Mouse (Mus musculus) small intestine, adult 2 months (tissue): Measurements from ENCODE around the gene Eno3. TPM values are rescaled to one million over a fixed set of nuclear protein-coding genes. Genes with fewer than 3 reads are reported as not detected.

Experiments
- H3K27ac ChIP-seq: fragments of 200-500 bp; 2 replicates; pipeline ENCODE4 v1.5.1; 2012; ENCODE audit warnings: low read depth, low read length, control low read depth, inconsistent platforms; ENCODE audit not compliant: insufficient read depth
- H3K27me3 ChIP-seq: fragments of 200-500 bp; 2 replicates; pipeline ENCODE4 v1.6.1; 2012; ENCODE audit warnings: mild to moderate bottlenecking, moderate library complexity, low read length, inconsistent platforms; ENCODE audit not compliant: control insufficient read depth, insufficient read depth
- H3K36me3 ChIP-seq: fragments of 200-500 bp; 2 replicates; pipeline ENCODE4 v1.6.1; 2012; ENCODE audit warnings: mild to moderate bottlenecking, low read length, control low read depth, inconsistent platforms; ENCODE audit not compliant: control insufficient read depth, insufficient read depth
- H3K4me1 ChIP-seq: fragments of 200-500 bp; 2 replicates; pipeline ENCODE4 v1.6.1; 2012; ENCODE audit warnings: low read length, inconsistent platforms, mixed read lengths; ENCODE audit not compliant: control insufficient read depth, insufficient read depth, insufficient read length
- H3K4me3 ChIP-seq: fragments of 200-500 bp; 2 replicates; pipeline ENCODE4 v1.5.1; 2012; ENCODE audit warnings: low read depth, mild to moderate bottlenecking, control low read depth, inconsistent platforms, low read length, moderate library complexity
- CTCF ChIP-seq: fragments of 200-500 bp; IDR thresholded peaks from 2 replicates; pipeline ENCODE4 v1.5.1; 2012; ENCODE audit warnings: low read depth, mild to moderate bottlenecking, control low read depth, inconsistent platforms, low read length, moderate library complexity, mixed read lengths; ENCODE audit not compliant: insufficient replicate concordance, insufficient read length; ENCODE audit errors: extremely low read depth
- POLR2A ChIP-seq: fragments of 200-500 bp; IDR thresholded peaks from 2 replicates; pipeline ENCODE4 v1.6.1; 2012; ENCODE audit warnings: low read depth, mild to moderate bottlenecking, control low read depth, inconsistent platforms, low read length, moderate library complexity
- WGBS: fragments of 180-500 bp; shearing (Covaris S2); methylation state at CpG from one replicate; pipeline ENCODE4 v1.1.7; 2018; 5-methylcytosine and 5-hydroxymethylcytosine counted together
- polyA plus RNA-seq: library from polyadenylated mRNA; depleted of rRNA; stranded (reverse); fragments of >200 nt; gene quantifications from 2 replicates; pipeline ENCODE4 v1.2.3, GENCODE M21; 2012; rRNA removed

The Eno3 gene
- polyA plus RNA-seq: 3.3 and 12.7 TPM in 2 replicates

DNA sequence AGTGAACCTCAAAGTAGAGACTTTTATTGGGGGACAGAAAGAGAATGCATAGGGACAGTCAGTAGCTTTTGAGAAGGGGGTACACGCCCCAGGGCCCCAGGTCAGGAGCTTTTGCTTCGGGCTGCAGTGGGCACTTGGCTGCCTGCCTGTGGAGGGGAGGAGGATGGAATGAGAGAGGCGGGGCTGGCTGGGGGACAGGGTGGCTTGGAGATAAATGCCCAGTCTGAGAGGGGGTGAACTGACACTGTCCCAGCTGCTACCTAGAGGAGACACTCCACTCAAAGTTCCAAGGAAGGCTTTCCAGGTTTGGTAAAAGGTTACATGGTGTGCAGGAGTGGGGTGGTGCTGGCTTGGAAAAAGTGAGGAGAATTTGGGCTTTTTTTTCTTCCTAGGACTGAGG is at the start of gene Eno3:
Gene Eno3 (plus strand): TSS at position 239 of the 400 bp plus-strand sequence.
- TF ChIP-seq POLR2A (no peak), CTCF (no peak)

DNA sequence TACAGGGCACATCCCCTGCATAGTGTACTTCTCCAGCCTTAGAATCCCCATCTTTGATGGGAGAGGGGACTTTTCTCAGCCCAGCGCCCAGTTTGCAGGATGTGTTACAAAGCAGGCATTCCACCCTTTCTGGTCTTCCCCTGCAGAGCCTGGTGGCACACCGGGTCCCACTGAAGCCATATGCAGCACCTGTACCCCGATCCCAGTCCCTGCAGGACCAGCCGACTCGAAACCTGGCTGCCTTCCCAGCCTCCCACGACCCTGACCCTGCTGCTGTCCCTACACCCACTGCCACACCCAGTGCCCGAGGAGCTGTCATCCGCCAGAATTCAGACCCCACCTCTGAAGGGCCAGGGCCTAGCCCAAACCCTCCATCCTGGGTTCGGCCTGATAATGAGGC is 49.4 kb upstream of the Eno3 start:
- TF ChIP-seq CTCF: no peak
- TF ChIP-seq POLR2A: no peak
- peaks cover 69% of the 10 kb centered on the region for H3K36me3 ChIP-seq
- no peaks in the 10 kb centered on the region for H3K27me3 ChIP-seq
- peaks cover 5% of the 10 kb centered on the region for H3K4me1 ChIP-seq
- WGBS: 84% methylated on average over 9 of the region's 9 CpGs
- H3K4me3 ChIP-seq: no peak overlapping the region
- no peak overlapping the region for H3K27ac ChIP-seq

More for the DNA sequence above, at the start of gene Eno3:
- Histone ChIP-seq H3K4me3 (peak within 1 kb of the TSS; percentile 87), H3K36me3 (peaks cover 18% of the 10 kb centered on the region), H3K27ac (peak within 1 kb of the TSS; percentile 99), H3K4me1 (peaks cover 15% of the 10 kb centered on the region), H3K27me3 (no peaks in the 10 kb centered on the region)
- 38% methylated on average over 3 of the region's 3 CpGs for WGBS

GRCm38 (mm10) chr11:70608381-70609066 is 48.5 kb upstream of the Eno3 start:
- H3K27ac ChIP-seq: no peak overlapping the region
- WGBS: 93% methylated on average over 26 of the region's 26 CpGs
- TF ChIP-seq POLR2A (no peak), CTCF (peak; percentile 29; the same call in 1 of the 2 replicates)
- H3K4me1 ChIP-seq: peaks cover 5% of the 10 kb centered on the region
- no peak overlapping the region for H3K4me3 ChIP-seq
- no peaks in the 10 kb centered on the region for H3K27me3 ChIP-seq
- H3K36me3 ChIP-seq: peaks cover 78% of the 10 kb centered on the region

GRCm38 (mm10) chr11:70610752-70611151 is 46.2 kb upstream of the Eno3 start:
- Histone ChIP-seq H3K36me3 (peaks cover 69% of the 10 kb centered on the region), H3K4me1 (peaks cover 12% of the 10 kb centered on the region), H3K4me3 (no peak overlapping the region), H3K27me3 (no peaks in the 10 kb centered on the region), H3K27ac (no peak overlapping the region)
- TF ChIP-seq POLR2A (no peak), CTCF (peak; percentile 17; the same call in 1 of the 2 replicates)
- WGBS: 90% methylated on average over 4 of the region's 4 CpGs

DNA sequence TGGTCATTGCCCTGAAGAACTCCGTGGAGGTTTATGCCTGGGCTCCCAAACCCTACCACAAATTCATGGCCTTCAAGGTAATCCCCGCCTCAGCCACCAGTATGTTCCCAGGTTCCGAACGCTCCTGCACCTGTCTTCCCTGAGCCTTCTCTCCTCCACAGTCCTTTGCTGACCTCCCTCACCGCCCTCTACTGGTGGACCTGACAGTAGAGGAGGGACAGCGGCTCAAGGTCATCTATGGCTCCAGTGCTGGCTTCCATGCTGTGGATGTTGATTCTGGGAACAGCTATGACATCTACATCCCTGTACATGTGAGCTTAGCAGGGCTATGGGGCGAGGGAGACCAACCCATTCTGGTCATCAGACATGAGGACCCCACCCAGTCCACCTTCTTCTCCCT is 44.5 kb upstream of the Eno3 start:
- no peak overlapping the region for H3K27ac ChIP-seq
- 83% methylated on average over 7 of the region's 7 CpGs for WGBS
- H3K27me3 ChIP-seq: no peaks in the 10 kb centered on the region
- H3K4me3 ChIP-seq: no peak overlapping the region
- peaks cover 10% of the 10 kb centered on the region for H3K4me1 ChIP-seq
- peaks cover 56% of the 10 kb centered on the region for H3K36me3 ChIP-seq
- TF ChIP-seq POLR2A (no peak), CTCF (no peak)

GRCm38 (mm10) chr11:70615074-70615473 is 41.9 kb upstream of the Eno3 start:
- 1% methylated on average over 17 of the region's 17 CpGs for WGBS
- no peak for TF ChIP-seq CTCF
- peak; percentile 17; the same call in 1 of the 2 replicates for TF ChIP-seq POLR2A
- 0 out of 2 replicates have a peak overlapping the region, but pooled peaks have one; percentile 17 for H3K27ac ChIP-seq

GRCm38 (mm10) chr11:70615516-70616093 is 41.4 kb upstream of the Eno3 start, which contains the start of gene 4930544D05Rik:
Gene 4930544D05Rik (plus strand): TSS chr11:70615848.
- WGBS: 13% methylated on average over 21 of the region's 21 CpGs
- Histone ChIP-seq H3K4me3 (peak within 1 kb of the TSS; percentile 66), H3K4me1 (peaks cover 10% of the 10 kb centered on the region), H3K27ac (0 out of 2 replicates have a peak within 1 kb of the TSS, but pooled peaks have one; percentile 17), H3K36me3 (peaks cover 25% of the 10 kb centered on the region), H3K27me3 (no peaks in the 10 kb centered on the region)
- no peak for TF ChIP-seq CTCF
- TF ChIP-seq POLR2A: no peak

More at GRCm38 (mm10) chr11:70615074-70615473, 41.9 kb upstream of the Eno3 start:
- Histone ChIP-seq H3K27me3 (no peaks in the 10 kb centered on the region), H3K36me3 (peaks cover 31% of the 10 kb centered on the region), H3K4me1 (peaks cover 10% of the 10 kb centered on the region), H3K4me3 (peak overlapping the region; percentile 66)

DNA sequence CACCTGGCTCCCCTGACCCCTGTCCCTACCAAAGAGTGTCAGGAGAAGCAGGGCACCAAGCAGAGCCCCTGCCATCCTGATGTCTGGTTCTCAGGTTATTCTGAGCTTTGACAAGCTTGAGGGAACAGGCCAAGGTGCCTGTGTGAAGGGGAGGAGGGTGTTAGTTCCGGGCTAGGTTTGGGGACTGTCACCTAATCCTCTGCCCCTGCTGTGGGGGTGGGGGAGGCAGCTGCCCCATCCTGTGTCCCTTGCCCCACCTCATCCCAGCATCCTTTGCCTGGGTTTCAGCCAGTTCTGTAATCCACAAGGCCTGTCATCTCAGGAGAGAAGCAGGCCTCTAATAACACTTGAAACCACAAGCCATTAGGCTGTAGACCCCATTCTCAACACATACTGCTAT is 37.9 kb upstream of the Eno3 start, which contains the start of gene Chrne:
Gene Chrne (minus strand): TSS at position 116 of the 400 bp plus-strand sequence.
- peaks cover 26% of the 10 kb centered on the region for H3K4me1 ChIP-seq
- 83% methylated on average over 1 of the region's 1 CpGs for WGBS
- H3K27me3 ChIP-seq: no peaks in the 10 kb centered on the region
- no peak within 1 kb of the TSS for H3K4me3 ChIP-seq
- TF ChIP-seq POLR2A (no peak), CTCF (no peak)
- no peak within 1 kb of the TSS for H3K27ac ChIP-seq
- no peaks in the 10 kb centered on the region for H3K36me3 ChIP-seq
